Mouse (Mus musculus) megakaryocyte progenitor cell, adult 5-6 weeks (primary cell): ENCODE data around the gene Wdr86. TPM values are rescaled to one million over a fixed set of nuclear protein-coding genes. Genes with fewer than 3 reads are reported as not detected.
"Not testable (repeated sequence)": the region's sequence is repeated elsewhere in the genome, so short reads cannot be mapped to it uniquely, and the experiment has no call there.

ENCODE experiments used
- ATAC-seq: replicated peaks from 2 replicates; pipeline ENCODE4 v1.8.0; 2016; ENCODE audit warnings: mild to moderate bottlenecking, moderate TSS enrichment, inconsistent platforms; ENCODE audit not compliant: poor library complexity
- total RNA-seq, 2 experiments: library from RNA; stranded (forward) in 1 of 2; stranded (reverse) in 1 of 2; fragments of 157-497, 149-512 nt in 1 of 2; fragments of 200-1000 nt in 1 of 2; gene quantifications; 2 replicates each; pipeline versions ENCODE4 v1.2.3 to v1.2.4; 2015 to 2017

Wdr86 gene
- total RNA-seq, 2 experiments from 2014 or later, result 0.64 TPM; not detected in 1

- peak; percentile 52 for ATAC-seq
These were observed 3.4 kb upstream of the Wdr86 start for GRCm38 (mm10) chr5:24733771-24734426.

GRCm38 (mm10) chr5:24733134-24733533 lies 2.6 kb upstream of the Wdr86 start:
- no peak for ATAC-seq

DNA sequence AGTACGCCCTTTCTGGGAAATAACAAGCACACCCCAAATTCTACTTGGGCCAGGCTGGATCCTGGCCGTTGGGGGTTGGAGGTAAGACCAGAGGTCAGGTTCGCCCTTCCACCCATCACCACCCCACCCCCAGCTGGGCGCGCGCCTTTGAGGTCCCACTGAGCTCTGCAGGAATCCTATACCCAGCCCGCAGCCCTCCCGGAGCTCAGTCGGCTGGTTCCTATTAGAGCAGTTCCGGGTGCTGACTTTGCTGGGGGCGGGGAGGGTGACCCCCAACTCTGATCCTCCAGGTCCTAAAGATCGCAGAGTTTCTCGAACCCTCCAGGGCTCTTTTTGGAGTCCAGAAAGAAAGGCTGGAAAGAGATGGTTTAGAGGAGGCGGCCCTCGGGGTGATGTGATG lies 459 bp upstream of the Wdr86 start:
- ATAC-seq, result no peak

DNA sequence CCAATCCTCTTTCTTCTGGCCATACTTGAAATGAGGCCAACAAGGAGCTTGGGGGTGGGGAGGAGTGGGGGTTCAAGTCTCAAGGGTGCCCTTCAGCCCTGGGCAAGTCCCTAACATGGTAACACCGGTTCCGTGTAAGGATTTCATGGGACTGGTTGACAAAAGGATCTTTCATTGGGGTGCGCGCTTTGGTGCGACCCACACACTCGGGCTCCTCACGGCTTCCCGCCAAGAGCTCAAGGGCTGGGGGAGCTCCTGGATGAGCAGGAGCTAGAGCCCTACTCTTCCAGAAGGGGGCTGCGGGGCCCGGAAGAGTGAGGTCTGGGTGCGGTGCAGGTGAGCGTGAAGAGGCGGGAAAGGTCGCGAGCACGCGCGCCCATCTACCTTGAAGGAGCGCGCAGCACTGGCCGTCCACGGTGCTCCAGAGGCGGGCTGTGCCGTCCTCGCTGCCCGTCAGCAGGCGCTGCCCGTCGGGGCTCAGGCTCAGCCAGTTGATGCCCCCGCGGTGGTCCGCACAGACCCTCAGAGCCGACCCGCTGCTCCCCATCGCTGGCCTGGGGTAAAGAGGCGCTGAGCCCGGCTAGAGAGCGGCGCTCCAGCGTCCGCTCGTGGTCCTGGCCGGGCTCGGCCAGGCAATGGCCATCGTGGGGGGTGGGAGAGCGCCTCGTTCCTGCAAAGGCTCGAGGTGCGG lies 585 bp downstream of the Wdr86 start:
- ATAC-seq, result peak; percentile 5; the same call in 1 of the 2 replicates

DNA sequence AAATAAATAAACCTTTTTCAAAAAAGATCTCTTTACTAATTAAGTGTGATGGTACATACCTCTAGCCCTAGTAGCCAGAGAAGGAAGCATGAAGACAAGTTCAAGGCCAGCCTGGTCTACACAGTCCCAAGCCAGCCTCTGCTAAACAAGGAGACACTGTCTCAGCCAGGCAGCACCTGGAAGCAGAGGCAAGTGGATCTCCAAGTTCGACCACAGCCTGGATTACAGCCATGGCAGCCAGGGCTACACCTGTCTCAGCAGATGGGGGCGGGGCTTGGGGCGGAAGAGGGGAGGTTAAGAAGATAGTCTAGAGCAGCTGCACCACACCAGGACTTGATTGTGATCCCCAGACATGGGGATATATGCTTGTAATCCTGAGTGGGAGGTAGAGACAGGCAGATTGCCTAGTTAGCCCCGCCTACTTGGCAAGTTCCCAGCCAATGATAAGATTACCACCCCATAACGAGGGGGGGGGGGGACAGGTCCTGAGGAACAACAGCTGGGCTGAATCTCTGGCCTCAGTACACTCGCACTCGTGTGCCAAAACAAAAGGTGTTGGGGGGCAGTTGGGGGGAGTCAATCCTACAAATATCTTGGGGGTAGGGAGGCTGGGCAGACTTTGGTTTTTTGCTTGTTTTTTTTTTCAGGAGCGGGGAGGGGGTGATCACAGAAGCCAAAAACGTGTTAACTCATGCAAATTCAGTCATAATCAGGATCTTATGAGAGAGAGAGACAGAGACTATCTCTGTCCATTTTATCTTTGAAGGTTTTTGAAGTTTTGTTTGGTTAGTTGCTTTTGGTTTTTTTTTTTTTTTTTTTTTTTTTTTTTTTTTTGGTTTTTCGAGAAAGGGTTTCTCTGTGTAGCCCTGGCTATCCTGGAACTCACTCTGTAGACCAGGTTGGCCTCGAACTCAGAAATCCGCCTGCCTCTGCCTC lies 3.4 kb downstream of the Wdr86 start:
- ATAC-seq, result peak; percentile 30

DNA sequence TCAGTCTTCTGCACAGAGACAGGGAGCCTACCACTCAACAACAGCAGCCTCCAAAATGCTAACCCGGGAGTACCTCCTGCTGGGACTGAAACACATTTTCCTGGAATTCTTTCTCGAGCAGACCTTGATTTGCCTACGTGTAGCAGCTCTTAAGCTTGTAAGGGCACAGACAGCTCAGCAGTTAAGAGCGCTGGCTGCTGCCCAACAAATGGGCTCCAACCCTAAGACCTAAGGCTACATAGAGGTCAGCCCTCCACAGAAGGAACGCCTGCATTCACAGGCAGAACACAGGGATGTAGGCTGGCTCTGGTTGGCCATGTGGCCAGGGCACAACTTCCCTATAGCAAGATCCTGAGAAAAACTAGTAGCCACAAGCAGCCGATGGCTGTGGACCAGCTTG lies 4.6 kb downstream of the Wdr86 start:
- no peak for ATAC-seq

GRCm38 (mm10) chr5:24724805-24725204 lies 5.7 kb downstream of the Wdr86 start:
- ATAC-seq, result no peak

DNA sequence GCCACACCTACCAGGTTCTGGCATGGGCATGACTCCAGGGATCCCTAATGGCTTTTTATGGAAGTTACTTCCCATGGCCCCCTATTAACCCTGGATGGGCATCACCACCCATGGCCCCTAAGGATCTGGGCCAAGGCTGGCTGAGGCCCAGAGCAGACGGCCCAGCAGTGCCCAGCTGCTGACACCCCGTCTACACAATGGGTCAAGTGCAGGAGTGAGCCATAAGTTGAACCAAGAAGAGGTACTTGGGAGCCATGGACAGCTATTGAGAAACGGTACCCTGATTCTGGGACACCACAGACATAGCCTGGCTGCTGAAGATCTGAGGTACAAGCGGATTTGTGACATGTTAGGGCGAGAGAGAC lies 6.3 kb downstream of the Wdr86 start:
- no peak for ATAC-seq

GRCm38 (mm10) chr5:24723527-24724269 lies 6.8 kb downstream of the Wdr86 start:
- no peak for ATAC-seq

DNA sequence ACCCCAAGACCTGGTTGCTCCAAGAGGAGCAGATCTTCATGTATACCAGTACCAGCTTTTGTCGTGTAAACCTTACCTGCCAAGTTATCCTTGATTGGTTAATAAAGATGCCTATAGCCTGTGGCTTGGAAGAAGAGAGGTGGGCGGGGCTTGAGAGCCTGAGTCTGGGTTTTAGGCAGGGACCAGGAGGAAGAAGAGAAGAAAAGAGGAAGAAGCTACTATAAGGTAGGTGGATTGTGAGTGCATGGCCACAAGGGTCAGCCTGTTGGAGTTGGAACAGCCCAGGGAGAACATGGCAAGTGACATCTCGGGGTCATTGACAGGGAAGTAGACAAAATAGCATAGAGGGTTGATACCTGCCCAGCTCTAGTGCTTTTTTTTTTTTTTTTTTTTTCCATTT lies 10.7 kb downstream of the Wdr86 start:
- ATAC-seq, result peak; percentile 68

GRCm38 (mm10) chr5:24718076-24718475 lies 12.5 kb downstream of the Wdr86 start:
- no peak for ATAC-seq

DNA sequence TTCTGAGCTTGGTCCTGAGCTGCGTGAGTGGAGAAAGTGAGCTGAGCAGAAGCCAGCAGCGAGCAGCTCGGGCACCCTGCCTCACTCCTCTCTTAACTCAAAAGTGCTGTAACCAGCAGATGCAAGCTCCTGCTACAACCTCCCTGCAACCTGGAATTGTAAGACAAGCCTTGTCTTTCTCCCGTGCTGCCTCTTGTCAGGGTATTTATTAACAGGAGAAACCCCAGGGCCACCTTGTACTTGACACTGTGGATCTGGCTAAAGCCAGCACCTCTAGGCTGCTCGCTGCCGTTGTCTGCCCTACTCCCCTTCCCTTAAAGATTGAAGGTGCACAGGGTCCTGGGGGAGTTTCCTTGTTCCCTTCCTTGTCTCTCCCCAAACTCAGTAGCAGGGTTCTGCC lies 16.5 kb downstream of the Wdr86 start:
- ATAC-seq, result no peak

DNA sequence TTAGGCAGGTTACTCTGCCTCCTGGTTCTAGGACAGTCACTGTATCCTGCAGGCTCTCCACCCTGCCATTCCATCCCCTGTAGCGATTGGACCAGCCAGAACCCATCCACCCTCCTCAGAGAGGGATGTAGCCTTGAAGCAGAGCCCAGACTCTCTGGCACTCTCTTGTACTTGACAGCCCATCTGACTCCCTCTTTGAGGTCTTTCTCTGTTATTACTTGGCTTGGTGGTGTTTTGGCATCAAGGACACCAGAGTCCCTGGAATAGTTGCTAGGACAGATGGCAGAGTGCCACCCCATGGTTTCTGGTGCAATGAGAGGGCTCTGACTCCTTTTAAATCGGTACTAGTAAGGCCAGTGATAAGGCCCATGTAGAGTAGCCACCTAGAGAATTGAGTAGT lies 17.3 kb downstream of the Wdr86 start:
- ATAC-seq, result no peak

DNA sequence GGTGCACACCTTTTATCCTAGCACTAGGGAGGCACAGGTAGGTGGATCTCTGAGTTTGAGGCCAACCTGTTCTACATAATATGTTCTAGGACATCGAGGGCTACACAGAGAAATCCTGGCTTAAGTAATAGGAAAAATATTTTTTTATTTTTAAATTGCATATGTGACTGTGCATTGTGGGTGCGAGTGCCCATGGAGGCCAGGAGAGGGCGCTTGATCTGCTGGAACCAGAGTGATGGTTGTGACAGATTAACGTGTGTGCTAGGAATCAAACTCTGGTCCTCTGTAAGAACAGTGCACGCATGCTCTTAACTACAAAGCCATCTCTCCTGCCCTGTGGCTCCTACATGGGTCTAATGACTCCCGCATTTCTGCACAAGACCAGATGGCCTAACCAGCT lies 18.9 kb downstream of the Wdr86 start:
- no peak for ATAC-seq

DNA sequence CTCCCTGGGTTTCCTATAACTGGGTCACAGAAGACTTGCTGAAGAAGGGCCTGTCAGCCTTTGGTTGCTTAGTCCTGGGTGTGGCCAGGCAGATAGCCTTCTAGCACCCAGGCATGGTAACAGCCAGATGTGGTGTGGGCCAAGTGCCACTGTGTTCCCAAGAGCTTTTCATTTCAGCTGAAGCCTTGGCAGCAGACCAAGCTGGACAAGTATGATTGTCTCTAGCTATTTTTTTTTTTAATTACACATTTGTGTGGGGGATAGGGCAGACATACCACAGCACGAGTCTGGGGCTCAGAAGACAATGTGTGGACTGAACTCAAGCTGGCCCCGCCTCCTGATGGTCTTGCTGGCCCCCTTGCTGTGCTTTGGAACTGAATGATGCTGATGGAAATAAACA lies 20.6 kb downstream of the Wdr86 start:
- peak; percentile 56; the same call in 1 of the 2 replicates for ATAC-seq

GRCm38 (mm10) chr5:24704615-24705014 lies 25.9 kb downstream of the Wdr86 start:
- no peak for ATAC-seq

DNA sequence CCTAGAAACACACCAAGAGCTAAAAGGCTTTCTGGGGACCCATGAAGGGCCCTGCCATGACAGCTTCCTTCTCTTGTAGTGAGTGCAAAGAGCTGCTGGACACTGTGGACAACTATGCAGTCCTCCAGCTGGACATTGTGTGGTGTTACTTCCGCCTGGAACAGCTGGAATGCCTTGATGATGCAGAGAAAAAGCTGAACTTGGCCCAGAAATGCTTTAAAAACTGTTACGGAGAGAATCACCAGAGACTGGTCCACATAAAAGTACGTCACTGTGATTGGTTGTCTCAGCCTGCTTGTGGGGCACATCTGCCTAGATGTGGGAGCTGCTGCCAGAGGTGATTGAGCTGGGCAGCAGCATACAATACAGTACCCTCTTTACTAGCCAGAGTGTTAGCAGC lies 29.3 kb downstream of the Wdr86 start:
- ATAC-seq, result no peak

DNA sequence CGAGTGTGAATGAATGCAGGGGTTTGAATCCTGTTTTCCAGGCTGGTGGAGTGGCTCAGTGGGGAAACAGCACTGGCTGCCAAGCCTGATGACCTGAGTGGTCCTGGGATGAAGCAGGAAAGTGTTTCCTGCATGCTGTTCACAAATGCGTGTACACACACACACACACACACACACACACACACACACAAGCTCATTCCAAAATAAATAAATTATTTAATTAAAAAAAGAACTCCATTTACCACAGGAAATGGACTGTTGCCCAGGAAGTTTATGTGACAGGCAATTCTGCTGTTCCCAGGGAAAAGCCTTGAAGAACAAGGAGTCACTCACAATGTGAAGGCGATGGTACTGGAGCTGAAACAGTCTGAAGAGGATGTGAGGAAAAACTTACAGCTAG lies 33.8 kb downstream of the Wdr86 start:
- no peak for ATAC-seq

GRCm38 (mm10) chr5:24687696-24688095 lies 42.8 kb downstream of the Wdr86 start:
- ATAC-seq, result peak; percentile 61

DNA sequence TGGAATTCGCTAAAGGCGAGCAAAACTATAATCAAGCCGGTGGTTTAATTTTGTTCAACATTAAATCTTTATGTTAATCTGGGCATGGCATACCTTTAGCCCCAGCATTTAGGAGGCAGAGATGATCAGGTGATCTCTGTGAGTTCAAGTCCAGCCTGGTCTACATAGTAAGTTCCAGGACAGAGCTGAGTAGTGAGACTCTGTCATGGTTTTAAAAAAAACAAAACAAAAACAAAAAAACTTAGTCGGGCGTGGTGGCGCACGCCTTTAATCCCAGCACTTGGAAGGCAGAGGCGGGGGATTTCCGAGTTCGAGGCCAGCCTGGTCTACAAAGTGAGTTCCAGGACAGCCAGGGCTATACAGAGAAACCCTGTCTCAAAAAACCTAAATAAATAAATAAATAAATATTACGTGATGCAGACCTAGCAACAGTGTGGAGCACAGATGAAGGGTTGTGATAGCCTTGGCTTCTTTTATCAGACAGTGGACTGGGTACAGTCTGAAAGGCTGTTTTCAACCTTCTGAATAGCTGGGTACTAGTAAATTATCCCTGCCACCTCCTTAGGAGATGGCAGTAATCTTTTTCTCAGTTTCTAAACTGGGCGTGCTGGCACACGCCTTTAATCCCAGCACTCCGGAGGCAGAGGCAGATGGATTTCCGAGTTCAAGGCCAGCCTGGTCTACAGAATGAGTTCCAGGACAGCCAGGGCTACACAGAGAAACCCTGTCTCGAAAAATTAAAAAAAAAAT lies 43.7 kb downstream of the Wdr86 start:
- not testable (repeated sequence) for ATAC-seq
